Mouse (Mus musculus) c-Kit-positive CD71-positive TER-119-negative erythroid progenitor cells, embryonic 14.5 days (primary cell): ENCODE measurements at regions not wholly inside any gene's neighbourhood (a gene's known extent, or its start where the extent isn't known, plus 50 kb on each side); places are given as distances from the start of the nearest gene placed in this dataset.

Experiments
- DNase-seq: peaks from one replicate; pipeline ENCODE4 v3.0.0-alpha.2; 2013; ENCODE audit warnings: low read depth

DNA sequence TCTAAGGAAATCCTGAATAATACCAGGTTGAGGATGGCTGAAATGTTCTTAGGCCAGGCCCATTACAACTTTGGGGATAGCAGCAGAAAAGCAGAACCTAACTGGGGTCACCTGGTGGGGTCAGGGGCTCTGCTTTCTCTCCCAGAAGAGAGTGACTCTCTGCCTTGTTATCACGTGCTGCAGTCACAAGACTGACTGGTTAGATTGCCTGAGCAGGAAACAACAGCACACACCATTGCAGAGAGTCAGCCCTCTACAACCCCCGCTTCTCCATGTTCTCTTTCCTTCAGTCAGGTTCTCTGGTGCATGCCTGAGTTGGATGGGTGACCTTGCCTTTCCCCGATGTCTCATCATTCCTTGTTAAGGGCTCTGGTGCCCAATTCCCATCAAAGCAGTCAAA, 91.2 kb upstream of the Hsd17b12 start:
- DNase-seq, result no peak

DNA sequence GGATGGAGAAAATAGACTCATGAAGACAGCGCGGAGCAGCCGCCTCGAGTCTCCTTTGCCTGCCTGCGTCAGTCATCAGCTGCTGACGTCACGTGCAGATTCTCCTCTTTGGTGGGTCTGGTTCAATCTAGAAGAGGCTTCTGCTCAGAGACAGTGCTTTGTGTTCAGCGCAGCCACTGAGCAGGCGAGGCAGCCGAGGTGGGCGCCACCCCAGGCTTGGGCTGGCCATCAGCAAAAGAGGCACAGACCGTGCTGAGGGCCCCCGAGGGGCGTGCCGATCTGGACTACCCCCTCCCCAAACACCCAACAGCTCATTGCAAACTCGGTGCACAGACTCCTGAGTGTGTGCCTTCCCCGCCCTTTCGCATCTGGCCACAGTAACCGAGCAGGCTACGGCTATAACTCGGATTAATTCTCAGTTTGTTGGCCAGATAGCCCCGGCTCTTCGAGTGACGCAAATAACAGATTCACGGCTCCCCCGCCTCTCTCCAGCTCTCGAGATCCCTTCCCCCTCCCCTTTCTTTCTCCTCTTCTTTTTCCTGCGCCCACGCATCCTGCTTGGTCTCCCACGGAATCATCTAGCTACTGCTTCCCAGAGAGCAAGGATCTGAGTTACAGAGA, 89.2 kb upstream of the Hsd17b12 start:
- DNase-seq, result no peak

DNA sequence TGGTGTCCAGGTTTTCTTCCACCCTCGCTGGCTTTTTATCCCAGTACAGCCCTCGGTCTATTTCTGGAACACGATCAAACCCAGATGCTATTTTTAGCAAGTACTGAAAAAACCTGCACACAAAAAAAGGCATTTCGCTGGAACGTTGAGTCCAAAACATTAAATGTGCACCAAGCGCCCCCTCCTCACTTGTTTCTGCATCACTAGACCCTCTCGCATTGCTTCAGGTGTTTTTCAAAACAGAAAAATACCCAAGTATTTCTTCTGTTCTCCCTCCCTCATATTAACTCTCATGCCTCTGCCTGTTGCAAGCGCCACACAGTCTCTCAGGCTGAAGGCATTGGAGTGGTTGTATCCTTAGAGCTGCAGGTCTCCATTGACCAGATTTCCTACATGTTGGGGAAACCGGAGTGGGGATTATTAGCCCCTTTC, 88.4 kb upstream of the Hsd17b12 start:
- DNase-seq, result no peak

DNA sequence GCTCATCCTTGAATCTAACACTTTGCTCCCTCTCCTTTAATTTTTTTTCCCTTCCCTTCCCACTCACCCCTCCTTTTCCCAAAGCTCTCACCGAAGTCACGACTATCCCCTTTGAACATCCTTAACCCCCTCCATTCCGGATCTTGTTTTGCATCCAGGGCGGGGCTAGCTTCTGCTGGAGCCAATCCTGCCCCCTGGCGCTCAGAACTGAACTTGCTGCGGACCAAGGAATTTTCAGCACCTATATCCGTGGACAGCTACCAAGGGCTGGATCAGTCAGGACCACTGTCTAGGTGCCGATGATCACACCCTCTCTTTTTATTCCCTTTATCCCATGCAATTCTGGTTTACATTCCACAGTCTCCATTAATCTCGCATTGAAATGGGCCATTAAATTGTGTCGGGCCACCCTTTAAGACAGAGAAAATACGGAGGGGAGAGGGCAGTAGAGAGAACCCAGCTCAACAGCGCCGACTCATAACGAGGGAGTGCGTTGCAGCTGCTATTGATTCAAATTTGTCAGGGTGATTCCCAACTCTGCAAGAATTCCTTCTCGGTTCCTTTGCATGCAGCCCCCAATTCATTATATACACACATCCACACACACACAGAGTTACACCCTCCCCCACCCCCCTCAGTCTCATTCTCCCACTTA, 87.7 kb upstream of the Hsd17b12 start:
- DNase-seq, result peak; percentile 65

DNA sequence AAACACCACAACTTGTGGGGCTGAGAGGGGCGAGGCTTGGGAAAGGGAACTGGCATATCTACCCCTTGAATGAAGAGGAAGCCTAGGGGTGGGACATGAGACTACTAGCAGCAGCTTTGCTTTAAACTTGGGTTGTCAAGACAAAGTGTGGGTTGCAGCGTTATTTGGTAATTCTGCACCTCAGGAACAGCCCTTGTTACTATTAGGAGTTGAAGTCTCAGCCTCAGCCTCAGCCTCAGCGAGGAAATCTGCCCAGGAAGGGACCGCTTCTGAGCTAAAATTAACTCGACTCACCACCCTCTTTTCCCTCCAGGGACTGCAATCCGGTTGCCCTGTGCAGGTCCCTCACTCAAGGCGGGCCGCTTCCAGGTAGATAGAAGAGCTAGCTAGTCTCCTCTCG, 86.4 kb upstream of the Hsd17b12 start:
- no peak for DNase-seq

DNA sequence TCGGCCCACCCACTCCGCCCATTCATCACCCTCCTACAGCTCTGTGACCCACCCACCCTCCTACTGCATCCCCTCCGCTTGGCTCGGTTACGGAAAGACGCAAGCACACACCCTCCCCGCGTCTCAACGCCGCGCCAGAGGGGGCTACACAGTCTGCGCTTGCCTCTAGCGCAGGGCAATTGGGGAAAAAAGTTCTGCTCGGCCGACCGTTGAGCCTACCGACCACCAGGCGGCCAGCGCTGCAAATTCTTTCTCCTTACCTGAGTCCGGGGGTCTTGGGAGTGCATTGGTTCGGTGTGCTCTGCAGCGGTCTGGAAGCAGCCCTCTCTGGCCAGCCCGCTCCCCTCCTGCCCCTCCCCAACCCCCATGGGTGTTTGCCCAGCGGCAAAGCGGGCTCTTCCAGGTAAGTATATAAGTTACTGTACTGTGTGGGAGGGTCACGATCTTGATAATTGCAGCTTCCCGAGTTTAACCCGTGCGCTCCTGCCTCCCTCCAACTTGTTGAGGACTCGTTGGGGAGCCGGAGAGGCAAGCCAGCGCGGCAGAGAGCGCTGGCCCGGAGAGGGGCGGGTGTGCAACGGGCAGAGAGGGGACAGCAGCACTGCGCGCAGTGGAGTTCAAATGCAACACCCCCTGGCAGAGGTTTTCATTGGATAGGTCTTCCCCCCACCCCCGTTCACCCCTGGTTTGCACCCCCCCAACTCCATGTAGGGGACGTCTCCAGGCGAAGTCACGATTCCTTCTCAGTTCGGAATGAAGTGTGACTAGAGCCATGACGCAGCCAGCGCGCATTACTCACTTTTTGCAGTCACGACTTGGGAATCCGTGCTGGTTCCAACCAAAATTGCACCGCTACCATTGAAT, 85.5 kb upstream of the Hsd17b12 start:
- DNase-seq, result no peak

DNA sequence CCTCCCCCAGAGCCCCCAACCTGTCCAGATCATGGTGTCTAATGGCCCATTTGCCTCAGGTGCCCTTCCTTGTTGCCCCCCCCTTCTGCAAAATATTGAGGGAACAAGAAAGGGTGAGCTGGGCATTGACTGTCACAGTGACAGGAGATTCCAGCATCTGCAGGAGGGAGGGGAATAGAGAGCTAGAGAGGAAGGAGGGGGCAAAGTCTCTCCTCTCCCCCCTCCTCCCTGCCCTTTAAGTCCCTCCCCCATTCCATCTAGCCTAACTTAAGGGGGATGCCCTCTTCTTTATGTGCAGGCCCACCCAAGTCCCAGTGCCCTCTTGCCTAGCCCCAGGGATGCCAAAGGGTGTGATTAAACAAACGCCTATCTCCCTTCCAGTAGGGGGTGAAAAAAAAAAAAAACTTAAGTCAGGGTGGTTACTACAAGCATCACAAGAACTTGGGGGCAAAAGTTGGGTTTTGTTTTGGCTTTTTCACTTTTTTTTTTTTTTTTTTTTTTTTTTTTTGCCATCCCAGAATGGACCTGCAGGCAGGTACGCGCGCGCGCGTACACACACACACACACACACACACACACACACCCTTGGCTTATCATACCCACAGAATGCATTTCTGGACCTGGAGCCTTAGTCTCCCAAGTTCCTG, 84.8 kb upstream of the Hsd17b12 start:
- no peak for DNase-seq

DNA sequence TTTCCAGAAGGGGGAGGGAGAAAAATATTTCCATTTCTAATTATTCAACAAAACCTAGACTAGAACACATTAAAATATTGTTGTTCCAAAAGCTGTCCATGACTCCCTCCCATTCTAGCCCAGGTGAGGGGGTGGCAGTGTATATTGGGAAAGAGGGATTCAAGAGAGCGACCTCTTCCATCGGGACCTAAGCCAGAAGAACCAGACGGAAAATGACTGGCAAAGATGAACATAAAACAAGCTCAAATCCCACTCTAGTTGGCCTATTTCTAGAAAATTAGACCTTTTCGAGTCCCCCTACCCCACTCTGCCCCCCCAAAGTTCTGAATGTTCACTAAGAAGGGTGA, 84.3 kb upstream of the Hsd17b12 start:
- no peak for DNase-seq

DNA sequence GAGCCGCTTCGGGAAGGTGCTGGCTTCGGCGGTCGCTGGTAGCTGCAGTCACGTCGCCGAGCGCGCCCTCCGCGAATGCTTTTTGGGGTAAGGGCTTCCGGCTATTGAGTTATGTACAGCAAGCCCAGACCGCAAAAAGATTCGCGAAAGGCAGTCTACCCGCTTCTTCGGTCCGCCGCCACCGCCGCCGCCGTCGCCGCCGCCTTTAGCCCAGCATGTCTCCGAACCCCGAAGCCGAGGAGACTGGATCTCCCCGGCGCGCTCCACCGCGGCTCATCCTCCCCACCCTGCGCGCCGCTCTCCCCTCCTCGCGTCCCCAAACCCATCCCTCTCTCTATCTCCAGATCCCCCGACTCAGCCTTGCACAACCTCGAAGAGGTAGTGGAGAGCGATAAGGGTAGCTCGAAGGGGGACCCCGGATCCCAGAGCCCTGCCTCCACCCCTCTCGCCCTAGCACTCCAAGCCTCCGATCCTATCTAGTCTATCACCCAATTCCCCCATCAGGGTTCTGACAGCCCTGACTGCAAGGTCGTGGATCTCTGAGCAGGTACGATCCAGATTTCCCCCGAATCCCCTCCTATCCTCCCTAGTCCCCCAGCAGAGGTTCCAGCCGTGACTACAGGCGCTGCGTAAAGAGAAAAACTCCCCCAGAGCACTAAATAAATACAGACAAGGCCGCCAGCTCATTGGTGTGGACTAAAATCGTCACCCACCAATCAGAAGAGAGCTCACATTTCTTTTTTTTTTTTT, 83.7 kb upstream of the Hsd17b12 start:
- no peak for DNase-seq

DNA sequence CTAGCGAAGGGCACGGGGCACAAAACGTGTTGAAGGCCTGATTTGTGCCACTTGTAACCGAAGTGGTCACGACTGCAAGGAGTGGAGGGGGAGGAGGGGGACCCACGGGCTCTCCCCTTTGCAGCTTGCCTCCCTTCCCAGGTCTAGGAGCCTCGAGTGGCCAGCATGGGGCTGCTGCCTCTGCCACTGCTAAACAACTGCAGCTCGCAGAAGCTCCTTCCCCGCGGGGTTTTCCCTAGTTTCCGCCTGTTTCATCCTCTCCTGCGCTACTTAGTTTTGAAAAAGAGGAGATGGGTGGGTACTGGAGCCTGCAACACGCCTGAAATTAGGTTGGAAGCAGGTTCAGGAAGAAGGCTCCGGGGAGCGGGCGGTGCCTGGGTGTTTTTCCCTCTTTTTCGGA, 82.6 kb upstream of the Hsd17b12 start:
- DNase-seq, result no peak

DNA sequence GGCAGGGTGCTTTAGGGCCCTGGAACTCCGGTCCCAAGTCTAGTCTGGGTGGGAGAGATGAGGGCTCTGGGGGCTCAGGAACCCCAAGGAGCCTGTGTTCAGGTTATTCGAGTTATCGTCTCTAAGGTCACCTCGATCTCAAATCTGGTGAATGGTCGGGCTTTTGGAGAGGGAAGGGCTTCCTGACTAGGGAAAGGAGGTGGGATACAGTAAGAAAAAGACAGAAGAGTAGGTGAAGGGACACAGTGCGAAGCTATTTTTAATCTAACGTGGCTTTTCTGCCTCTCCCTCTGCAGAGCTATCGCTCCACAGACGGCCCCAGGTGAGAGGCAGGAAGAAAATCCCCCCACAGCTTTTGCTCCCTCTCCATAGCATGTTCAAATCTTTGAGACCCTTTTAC, 81.8 kb upstream of the Hsd17b12 start:
- DNase-seq, result no peak

DNA sequence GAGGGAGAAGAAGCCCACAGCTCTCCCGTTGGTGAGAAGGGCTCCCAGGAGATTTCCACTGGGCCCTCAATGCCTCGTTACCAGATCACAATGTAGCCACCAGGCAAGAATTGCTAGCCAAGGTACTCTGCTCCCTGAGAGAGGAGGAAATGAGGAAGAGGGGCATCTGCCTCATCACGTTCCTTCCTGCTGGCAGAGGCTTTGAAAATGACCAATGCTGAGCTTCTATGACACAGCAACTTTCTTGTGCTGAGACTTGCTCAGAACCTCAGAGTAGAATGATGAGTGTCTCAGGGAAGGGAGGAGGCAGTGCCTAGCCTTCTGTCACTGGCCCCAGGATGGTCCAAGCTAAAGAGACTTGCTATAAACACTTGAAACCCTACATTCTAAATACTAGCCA, 78.7 kb upstream of the Hsd17b12 start:
- no peak for DNase-seq

DNA sequence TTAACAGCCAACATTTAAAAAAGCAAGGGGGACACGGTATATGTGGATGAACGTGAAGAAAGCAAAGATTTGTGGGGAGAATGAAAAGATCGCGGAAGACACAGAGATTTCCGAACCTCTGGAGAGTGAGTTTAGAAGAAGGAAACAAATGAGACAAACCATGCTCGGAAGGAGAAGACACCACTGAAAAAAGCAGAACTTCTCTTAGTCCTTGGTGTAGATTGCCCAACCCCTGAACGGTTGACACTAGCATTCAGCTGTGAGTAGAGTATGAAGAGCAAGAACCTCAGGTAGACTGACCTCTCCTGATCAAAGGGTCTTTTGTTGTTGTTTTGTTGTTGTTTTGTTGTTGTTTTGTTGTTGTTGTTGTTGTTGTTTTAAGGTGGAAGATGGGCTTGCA, 75.8 kb upstream of the Hsd17b12 start:
- no peak for DNase-seq

DNA sequence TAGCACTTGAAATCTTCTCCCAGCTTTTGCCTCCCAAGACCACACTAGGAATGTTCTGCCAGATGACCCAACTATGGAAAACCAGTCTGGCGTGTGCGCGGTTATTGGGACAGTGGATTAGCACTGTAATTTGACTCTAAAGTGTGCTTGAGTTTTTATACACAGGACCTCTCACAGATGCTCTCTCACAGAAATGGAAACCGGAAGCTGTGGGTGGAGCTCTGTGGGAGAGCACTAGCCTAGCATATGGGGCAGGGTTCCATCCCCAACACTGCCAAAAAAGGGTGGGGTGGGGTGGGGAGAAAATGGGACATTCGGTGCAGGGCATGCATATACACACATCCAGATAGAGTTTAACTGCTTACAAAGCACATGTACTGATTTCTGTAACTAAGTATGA, 61.7 kb upstream of the Hsd17b12 start:
- no peak for DNase-seq

DNA sequence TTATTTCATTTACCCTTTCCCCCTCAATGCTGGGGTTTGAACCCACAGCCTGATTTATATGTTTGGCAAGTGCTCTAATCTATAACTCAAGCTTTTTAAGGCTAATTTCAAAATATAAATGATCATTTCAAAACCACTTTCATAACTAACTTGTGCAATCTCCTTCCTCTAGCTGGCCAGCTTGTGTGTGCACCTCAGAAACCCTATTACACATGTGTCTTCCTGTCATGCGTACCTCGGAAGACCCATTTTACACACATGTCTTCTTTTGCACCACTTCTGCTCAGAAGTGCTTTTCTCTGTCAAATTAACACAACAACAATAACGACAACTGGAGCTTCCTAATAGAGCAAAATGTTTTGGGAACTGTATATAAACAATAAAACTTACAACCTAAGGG, 59.7 kb upstream of the Hsd17b12 start:
- no peak for DNase-seq

DNA sequence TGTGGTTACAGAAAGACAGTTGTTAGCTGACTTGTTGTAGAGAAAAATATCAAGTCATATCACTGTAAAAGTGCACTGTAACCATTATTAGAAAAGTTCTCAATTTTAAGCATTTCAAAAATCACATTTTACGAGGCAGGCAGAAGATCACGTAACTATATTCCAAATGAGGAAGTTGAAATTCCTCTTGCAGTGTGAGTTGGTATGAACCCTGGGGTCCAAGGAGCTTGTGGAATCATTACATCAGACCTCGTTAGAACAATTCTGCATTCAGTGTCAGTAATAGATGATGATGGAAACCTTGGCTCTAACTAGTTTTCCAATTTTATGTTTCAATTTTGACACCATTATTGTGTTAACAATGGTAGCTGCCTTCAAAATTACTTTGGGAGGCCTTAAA, 57.7 kb upstream of the Hsd17b12 start:
- no peak for DNase-seq
